ENCODE assay signal across 8 mouse cellular contexts in the genomic region with DNA sequence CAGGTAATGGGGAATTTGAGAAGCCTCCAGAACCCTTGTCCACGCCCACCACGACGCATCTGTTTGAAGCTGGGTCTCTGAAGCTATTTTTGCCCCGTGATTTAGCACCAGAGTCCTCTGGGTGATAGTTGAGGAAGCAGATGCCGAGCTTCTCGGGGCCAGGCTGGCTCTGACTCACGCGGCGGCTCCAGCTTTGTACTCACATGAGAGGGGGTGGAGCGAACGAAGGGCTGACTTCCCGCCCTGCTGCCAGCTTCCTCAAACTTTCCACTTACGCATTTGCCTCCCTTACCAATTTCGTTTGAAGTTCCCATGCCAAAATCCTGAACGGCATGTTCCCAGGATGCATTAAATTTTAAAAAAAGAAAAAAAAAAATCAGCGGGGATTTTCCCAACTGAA.
DNase-seq lines count a peak whose midpoint lies in the region; ATAC-seq and TF ChIP-seq lines count a peak whose summit lies in the region.

No protein-coding gene starts in this region.

- WGBS in forebrain, embryonic 11.5 days, result 2% methylated on average over 16 of the region's 16 CpGs
- under 1% methylated on average over 16 of the region's 16 CpGs for WGBS in heart, embryonic 15.5 days
- under 1% methylated on average over 16 of the region's 16 CpGs for WGBS in lung, adult 2 months
- WGBS in neural tube, embryonic 13.5 days, result 2% methylated on average over 16 of the region's 16 CpGs

- peak; percentile 95 for DNase-seq in 3T3-L1 (ENCODE audit: low read depth, low spot score)
- peak; percentile 65 for DNase-seq in adipocyte (ENCODE audit: low spot score)
- DNase-seq in forebrain, embryonic 11.5 days (ENCODE audit: low spot score), result peak; percentile 83
- DNase-seq in kidney, postnatal 10 days, result peak; percentile 88
- peak; percentile 70 for DNase-seq in lung, adult 2 months

- no peak for TF ChIP-seq CTCF in lung, adult 2 months (IDR thresholded peaks at IDR 0.05; ENCODE audit: insufficient read depth, low read length)
- TF ChIP-seq CTCF in testis, adult 2 months (IDR thresholded peaks at IDR 0.05; ENCODE audit: control insufficient read depth, insufficient read depth, insufficient replicate concordance, low read depth, low read length), result no peak

- H3K27ac ChIP-seq in forebrain, embryonic 11.5 days (ENCODE audit: low read depth, low read length), result no peak overlapping the region
- peak overlapping the region; percentile 54 for H3K27ac ChIP-seq in heart, embryonic 15.5 days
- no peak overlapping the region for H3K27ac ChIP-seq in neural tube, embryonic 13.5 days (replicated peaks)
- no peak overlapping the region for H3K27ac ChIP-seq in testis, adult 2 months (ENCODE audit: control insufficient read depth, insufficient read depth, low read depth, low read length)

- no peaks in the 10 kb centered on the region for H3K36me3 ChIP-seq in forebrain, embryonic 11.5 days (ENCODE audit: control insufficient read depth, insufficient read depth, low read length)
- no peaks in the 10 kb centered on the region for H3K36me3 ChIP-seq in heart, embryonic 15.5 days
- H3K36me3 ChIP-seq in neural tube, embryonic 13.5 days, result no peaks in the 10 kb centered on the region
- no peaks in the 10 kb centered on the region for H3K36me3 ChIP-seq in testis, adult 2 months (ENCODE audit: control insufficient read depth, insufficient read depth, low read length)

- TF ChIP-seq POLR2A in lung, adult 2 months (IDR thresholded peaks at IDR 0.05; ENCODE audit: borderline replicate concordance, extremely low read depth, low read depth, low read length), result peak; percentile 35; the same call in 1 of the 2 replicates
- no peak for TF ChIP-seq POLR2A in testis, adult 2 months (IDR thresholded peaks at IDR 0.05; ENCODE audit: control insufficient read depth, low read depth, low read length)

- H3K9ac ChIP-seq in forebrain, embryonic 11.5 days (ENCODE audit: low read length), result peak overlapping the region; percentile 43; the same call in 1 of the 2 replicates
- peak overlapping the region; percentile 40; the same call in 1 of the 2 replicates for H3K9ac ChIP-seq in heart, embryonic 15.5 days
- peak overlapping the region; percentile 26 for H3K9ac ChIP-seq in neural tube, embryonic 13.5 days

- no peaks in the 10 kb centered on the region; the same call in 1 of the 2 replicates for H3K27me3 ChIP-seq in forebrain, embryonic 11.5 days (ENCODE audit: control insufficient read depth, insufficient read depth, low read length)
- H3K27me3 ChIP-seq in heart, embryonic 15.5 days, result peaks cover 7% of the 10 kb centered on the region; the same call in 1 of the 2 replicates
- H3K27me3 ChIP-seq in neural tube, embryonic 13.5 days, result no peaks in the 10 kb centered on the region
- H3K27me3 ChIP-seq in testis, adult 2 months (ENCODE audit: control insufficient read depth, insufficient read depth, low read length), result no peaks in the 10 kb centered on the region

- no peaks in the 10 kb centered on the region for H3K9me3 ChIP-seq in forebrain, embryonic 11.5 days (ENCODE audit: control insufficient read depth, low read length)
- no peaks in the 10 kb centered on the region for H3K9me3 ChIP-seq in heart, embryonic 15.5 days (replicated peaks)
- H3K9me3 ChIP-seq in neural tube, embryonic 13.5 days, result no peaks in the 10 kb centered on the region

- H3K4me1 ChIP-seq in forebrain, embryonic 11.5 days (replicated peaks; ENCODE audit: control insufficient read depth, insufficient read depth, low read length), result no peaks in the 10 kb centered on the region; the same call in 1 of the 2 replicates
- H3K4me1 ChIP-seq in heart, embryonic 15.5 days (replicated peaks), result peaks cover 16% of the 10 kb centered on the region
- no peaks in the 10 kb centered on the region for H3K4me1 ChIP-seq in lung, adult 2 months (ENCODE audit: control insufficient read depth, insufficient read depth, low read length)
- H3K4me1 ChIP-seq in neural tube, embryonic 13.5 days (replicated peaks), result peaks cover 17% of the 10 kb centered on the region
- peaks cover 6% of the 10 kb centered on the region; the same call in 1 of the 2 replicates for H3K4me1 ChIP-seq in testis, adult 2 months (ENCODE audit: control insufficient read depth, insufficient read depth, low read length)

- peak overlapping the region; percentile 3; the same call in 1 of the 2 replicates for H3K4me3 ChIP-seq in forebrain, embryonic 11.5 days (ENCODE audit: low read depth, low read length)
- H3K4me3 ChIP-seq in heart, embryonic 15.5 days, result peak overlapping the region; percentile 42
- H3K4me3 ChIP-seq in lung, adult 2 months (replicated peaks; ENCODE audit: extremely low read depth, low read depth, low read length), result peak overlapping the region; percentile 39
- peak overlapping the region; percentile 19 for H3K4me3 ChIP-seq in neural tube, embryonic 13.5 days
- peak overlapping the region; percentile 35 for H3K4me3 ChIP-seq in testis, adult 2 months (ENCODE audit: control insufficient read depth, low read depth, low read length)

- ATAC-seq in forebrain, embryonic 11.5 days (replicated peaks; ENCODE audit: low FRiP score), result peak; percentile 64; the same call in 1 of the 2 replicates
- ATAC-seq in heart, embryonic 15.5 days (replicated peaks; ENCODE audit: insufficient number of reproducible peaks, insufficient read depth, low FRiP score, low read depth), result peak; percentile 84
- no peak for ATAC-seq in neural tube, embryonic 13.5 days (ENCODE audit: low read depth)

- peak overlapping the region; percentile 39 for H3K4me2 ChIP-seq in forebrain, embryonic 11.5 days (ENCODE audit: low read depth, low read length, severe bottlenecking)
- H3K4me2 ChIP-seq in heart, embryonic 15.5 days, result peak overlapping the region; percentile 74
- peak overlapping the region; percentile 52 for H3K4me2 ChIP-seq in neural tube, embryonic 13.5 days
